Mouse (Mus musculus): ENCODE results near the gene Rd3. TPM values are rescaled to one million over a fixed set of nuclear protein-coding genes. Genes with fewer than 3 reads are reported as not detected.
A peak's percentile ranks its signal among the peaks of the same experiment; 100 is the strongest.

The Rd3 gene
- polyA plus RNA-seq, 1 experiment from 2014 or later: 4.0 TPM

DNA sequence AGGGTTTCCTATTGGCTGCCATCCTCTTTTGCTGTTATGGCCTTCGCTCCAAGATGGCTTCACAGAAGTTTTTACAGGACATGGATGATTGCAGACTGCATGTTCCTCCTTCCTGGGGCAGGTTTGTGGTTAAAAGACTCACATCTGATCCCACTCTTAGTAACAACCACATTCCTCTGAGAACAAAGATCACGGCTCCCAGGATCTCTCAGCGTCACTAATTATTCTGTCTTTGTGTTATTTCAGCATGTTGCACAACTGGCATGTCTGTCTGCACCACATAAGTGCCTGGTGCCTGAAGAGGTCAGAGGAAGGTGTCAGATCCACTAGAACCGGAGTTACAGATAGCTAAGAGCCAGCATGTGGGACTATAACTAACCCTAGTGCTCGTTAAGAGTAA is 7.2 kb upstream of the Rd3 start:
- ATAC-seq (ENCODE audit: low FRiP score, low read depth): no peak
- Histone ChIP-seq H3K9ac (no peak overlapping the region), H3K27ac (replicated peaks) (no peak overlapping the region), H3K9me3 (no peaks in the 10 kb centered on the region), H3K4me1 (replicated peaks) (no peaks in the 10 kb centered on the region), H3K4me2 (no peak overlapping the region), H3K4me3 (no peak overlapping the region), H3K36me3 (no peaks in the 10 kb centered on the region), H3K27me3 (no peaks in the 10 kb centered on the region)
- WGBS: 78% methylated on average over 5 of the region's 5 CpGs

DNA sequence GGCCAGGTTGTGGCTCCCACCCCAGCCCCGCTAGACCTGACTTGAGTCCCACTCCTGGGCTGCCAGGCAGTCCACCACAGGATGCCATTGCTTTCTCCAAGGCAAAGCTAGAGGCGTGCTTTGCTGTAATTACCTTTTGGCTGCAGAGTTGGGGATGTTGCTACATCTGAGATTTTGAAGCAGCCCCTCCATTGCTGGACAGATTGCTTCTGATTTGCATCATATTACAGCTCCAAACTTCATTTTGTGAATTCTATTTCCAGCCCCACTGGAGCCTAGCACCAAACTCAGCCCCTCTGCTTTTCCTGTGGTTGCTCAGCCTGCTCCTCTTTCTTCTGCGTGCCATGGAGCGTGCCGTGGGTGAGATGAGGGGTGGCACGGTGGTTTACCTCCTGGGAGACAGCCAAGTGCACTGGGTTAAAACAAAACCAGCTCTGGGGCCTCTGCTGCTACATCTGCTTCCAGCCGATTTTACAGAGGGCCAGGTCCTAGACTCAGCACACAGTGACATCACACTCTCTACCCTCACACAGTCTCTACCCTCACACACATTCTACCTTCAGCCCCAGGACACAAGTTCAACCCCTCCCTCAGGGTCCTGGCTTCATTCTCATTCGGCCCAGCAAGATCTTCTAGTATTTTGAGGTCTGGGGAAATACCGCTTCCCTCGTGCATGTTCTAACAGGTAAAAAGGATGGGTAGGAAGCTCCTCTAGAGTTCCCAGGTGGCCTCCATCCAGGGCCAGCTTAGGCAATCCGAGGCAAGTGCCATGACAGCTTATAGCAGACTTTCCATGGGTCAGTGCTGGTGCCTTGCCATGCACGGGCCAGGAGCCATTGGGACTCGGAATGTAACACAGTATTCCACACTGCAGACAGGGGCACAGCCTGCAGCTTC is 2.4 kb upstream of the Rd3 start:
- H3K9ac ChIP-seq: no peak overlapping the region
- no peak overlapping the region for H3K4me3 ChIP-seq
- no peaks in the 10 kb centered on the region for H3K36me3 ChIP-seq
- no peaks in the 10 kb centered on the region for H3K27me3 ChIP-seq
- H3K4me1 ChIP-seq (replicated peaks): peaks cover 8% of the 10 kb centered on the region
- no peak overlapping the region for H3K27ac ChIP-seq (replicated peaks)
- no peak for ATAC-seq (ENCODE audit: low FRiP score, low read depth)
- H3K9me3 ChIP-seq: no peaks in the 10 kb centered on the region
- whole genome bisulfite sequencing: 59% methylated on average over 13 of the region's 13 CpGs
- H3K4me2 ChIP-seq: no peak overlapping the region

DNA sequence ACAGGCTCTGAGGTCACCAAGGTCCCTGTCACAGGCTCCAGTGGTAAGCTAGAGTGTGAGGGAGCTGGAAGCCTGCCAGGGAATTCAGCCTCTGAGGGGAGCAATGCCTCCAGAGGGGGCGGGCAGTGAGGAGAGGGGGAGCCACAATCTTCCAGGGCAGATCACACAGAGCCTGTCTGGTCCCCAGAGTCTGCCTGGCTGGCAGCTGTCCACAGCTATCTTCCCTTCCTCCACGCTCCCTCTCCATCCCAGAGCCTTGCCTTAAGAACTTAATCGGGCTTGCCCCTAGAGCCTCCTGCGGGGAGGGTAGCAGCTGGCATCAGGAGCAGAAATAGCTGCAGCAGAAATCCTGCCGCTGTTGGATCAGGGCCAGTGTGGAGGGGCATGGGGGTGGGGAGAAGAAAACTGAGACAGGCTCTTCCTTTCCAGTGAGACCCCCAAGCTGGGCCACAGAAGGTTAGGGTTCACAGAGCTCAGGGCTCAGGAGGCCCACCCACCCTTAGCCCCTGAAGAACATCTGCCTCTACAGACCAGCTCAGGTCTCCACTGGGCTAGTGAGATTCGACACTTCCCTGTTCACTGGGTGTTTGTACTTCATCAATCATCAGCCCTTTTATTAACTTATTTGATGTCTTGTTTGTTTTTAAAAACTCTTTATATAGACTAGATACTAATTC is 4.4 kb downstream of the Rd3 start:
- no peak overlapping the region for H3K4me2 ChIP-seq
- H3K9me3 ChIP-seq: no peaks in the 10 kb centered on the region
- no peaks in the 10 kb centered on the region for H3K27me3 ChIP-seq
- no peaks in the 10 kb centered on the region for H3K36me3 ChIP-seq
- H3K27ac ChIP-seq (replicated peaks): no peak overlapping the region
- no peak overlapping the region for H3K9ac ChIP-seq
- peak; percentile 81 for ATAC-seq (ENCODE audit: low FRiP score, low read depth)
- H3K4me3 ChIP-seq: no peak overlapping the region
- peaks cover 15% of the 10 kb centered on the region for H3K4me1 ChIP-seq (replicated peaks)
- 18% methylated on average over 6 of the region's 6 CpGs for WGBS

DNA sequence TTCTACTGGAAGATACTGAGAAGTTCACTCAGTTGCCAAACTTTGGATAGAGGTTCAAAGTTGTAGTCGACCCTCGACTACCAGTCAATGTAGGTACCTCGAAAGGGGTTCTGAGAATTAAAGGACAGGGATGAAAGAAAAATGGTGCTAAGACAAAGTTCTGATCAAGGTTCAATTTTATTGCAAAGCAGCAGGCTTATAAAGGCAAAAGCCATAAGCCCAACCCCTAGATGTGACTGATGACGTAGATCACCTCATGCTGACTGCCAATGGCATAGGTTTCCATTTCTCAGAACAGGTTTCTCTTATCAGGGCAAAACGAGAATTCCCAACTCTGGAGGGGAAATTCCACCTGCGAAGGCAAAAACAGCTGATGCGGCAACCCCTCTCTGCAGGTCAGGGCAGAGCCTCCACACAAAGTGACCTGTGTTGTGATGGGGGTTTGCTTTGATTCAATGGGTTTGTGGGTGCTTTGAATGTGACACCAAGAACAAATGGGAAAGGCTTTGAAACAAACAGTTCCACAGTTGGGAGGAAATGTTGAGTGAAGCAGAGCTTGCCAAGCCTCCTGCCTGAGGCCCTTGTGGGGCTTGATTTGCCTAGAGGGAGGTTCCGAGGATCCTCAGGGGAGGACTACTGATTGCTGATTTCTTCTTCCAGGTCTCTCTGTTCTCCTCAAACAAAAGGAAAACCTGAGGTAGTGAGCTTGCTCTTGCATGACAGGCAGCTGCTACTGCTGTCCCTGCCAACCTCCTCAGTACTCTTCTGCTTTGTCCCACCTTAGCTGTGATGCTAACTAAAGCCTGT is 9.7 kb downstream of the Rd3 start:
- H3K9me3 ChIP-seq: no peaks in the 10 kb centered on the region
- no peak for ATAC-seq (ENCODE audit: low FRiP score, low read depth)
- H3K4me1 ChIP-seq (replicated peaks): peaks cover 3% of the 10 kb centered on the region; the same call in 1 of the 2 replicates
- no peaks in the 10 kb centered on the region for H3K36me3 ChIP-seq
- H3K27ac ChIP-seq (replicated peaks): no peak overlapping the region
- H3K4me2 ChIP-seq: no peak overlapping the region
- H3K9ac ChIP-seq: no peak overlapping the region
- no peak overlapping the region for H3K4me3 ChIP-seq
- no peaks in the 10 kb centered on the region for H3K27me3 ChIP-seq
- WGBS: 79% methylated on average over 8 of the region's 8 CpGs

DNA sequence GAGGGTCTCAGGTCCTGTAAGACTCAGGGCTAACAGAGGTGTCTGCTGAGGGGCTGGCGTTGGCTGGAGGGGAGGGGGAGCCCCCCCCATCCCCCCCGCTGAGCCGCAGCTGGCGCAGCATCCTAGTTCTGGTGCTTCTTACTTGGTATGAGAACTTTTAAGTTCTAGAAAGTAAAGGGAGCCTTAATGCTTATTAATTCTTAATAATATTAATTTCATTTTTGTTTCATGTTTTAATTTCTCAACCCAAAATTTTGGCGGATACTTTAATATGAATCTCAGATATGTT is 10.3 kb downstream of the Rd3 start:
- Histone ChIP-seq H3K27ac (replicated peaks) (no peak overlapping the region), H3K36me3 (no peaks in the 10 kb centered on the region), H3K27me3 (no peaks in the 10 kb centered on the region), H3K9ac (no peak overlapping the region), H3K9me3 (no peaks in the 10 kb centered on the region), H3K4me1 (replicated peaks) (peaks cover 3% of the 10 kb centered on the region; the same call in 1 of the 2 replicates), H3K4me3 (no peak overlapping the region), H3K4me2 (no peak overlapping the region)
- no peak for ATAC-seq (ENCODE audit: low FRiP score, low read depth)
- WGBS: 40% methylated on average over 5 of the region's 5 CpGs

DNA sequence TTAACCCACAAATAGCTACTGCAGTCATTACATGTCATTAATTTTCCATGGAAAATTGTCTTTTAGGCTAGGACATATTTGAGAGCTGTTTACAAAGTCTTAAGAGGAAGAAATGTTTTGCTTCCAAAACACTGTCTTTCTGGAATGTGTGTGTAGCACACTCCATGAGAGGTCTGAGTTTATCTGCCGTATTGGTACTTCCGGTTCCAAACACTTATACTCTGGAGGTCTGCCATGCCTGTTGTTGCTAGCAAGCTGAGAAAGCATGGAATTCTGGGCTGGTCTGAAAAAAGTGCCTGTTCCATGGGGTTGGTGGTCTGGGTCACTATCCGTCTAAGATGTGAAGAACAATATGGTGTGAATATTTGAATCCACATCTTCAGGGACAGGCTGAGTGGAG is 11.5 kb downstream of the Rd3 start:
- 89% methylated on average over 3 of the region's 3 CpGs for WGBS
- Histone ChIP-seq H3K27me3 (no peaks in the 10 kb centered on the region), H3K9me3 (no peaks in the 10 kb centered on the region), H3K36me3 (no peaks in the 10 kb centered on the region), H3K9ac (no peak overlapping the region), H3K4me2 (no peak overlapping the region), H3K4me3 (no peak overlapping the region), H3K4me1 (replicated peaks) (peaks cover 3% of the 10 kb centered on the region; the same call in 1 of the 2 replicates), H3K27ac (replicated peaks) (no peak overlapping the region)
- ATAC-seq (ENCODE audit: low FRiP score, low read depth): no peak

DNA sequence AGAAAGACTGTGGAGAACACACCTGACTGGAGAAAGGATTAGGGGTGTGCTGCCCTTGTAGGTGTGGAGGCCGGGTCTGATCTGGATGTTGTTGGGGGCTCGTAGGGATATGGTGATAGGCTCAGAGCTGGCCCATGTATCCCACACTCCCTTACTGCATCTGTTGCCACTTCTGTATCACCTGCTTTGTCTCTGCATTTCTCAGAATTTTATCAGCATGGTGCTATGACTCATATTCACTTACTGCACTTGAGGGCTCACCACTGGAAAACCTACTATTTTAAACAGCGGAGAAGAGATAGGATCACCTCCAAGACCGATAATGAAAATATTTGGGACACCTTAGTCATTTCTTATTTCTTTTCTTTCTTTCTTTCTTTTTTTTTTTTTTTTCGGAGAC is 11.9 kb downstream of the Rd3 start:
- Histone ChIP-seq H3K9ac (no peak overlapping the region), H3K9me3 (no peaks in the 10 kb centered on the region), H3K36me3 (no peaks in the 10 kb centered on the region), H3K4me3 (peak overlapping the region; percentile 63; the same call in 1 of the 2 replicates), H3K27ac (replicated peaks) (no peak overlapping the region), H3K4me2 (peak overlapping the region; percentile 59), H3K4me1 (replicated peaks) (peaks cover 3% of the 10 kb centered on the region; the same call in 1 of the 2 replicates), H3K27me3 (no peaks in the 10 kb centered on the region)
- WGBS: 93% methylated on average over 5 of the region's 5 CpGs
- ATAC-seq (ENCODE audit: low FRiP score, low read depth): no peak

DNA sequence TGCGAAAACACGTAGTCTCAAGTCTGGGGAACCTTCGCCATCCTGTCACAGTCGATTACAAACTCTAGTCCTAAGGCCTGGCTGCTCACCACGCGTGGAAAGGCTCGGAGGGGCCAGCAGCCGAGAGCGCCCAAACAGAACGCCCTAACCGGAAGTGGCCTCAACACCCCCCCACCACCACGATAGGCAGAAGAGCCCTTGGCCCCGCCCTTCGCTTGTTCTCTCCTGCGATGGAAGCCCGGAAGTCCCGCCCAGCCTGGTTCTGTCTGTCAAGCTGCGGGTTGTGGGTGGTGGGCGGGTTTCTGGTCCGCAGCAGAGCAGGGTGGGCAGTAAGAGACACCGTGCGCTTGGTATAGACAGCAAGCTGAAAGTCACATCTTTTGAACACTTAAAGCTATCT is 12.8 kb downstream of the Rd3 start:
- Histone ChIP-seq H3K4me1 (replicated peaks) (peaks cover 3% of the 10 kb centered on the region; the same call in 1 of the 2 replicates), H3K27ac (replicated peaks) (peak overlapping the region; percentile 89), H3K9me3 (no peaks in the 10 kb centered on the region), H3K27me3 (no peaks in the 10 kb centered on the region), H3K4me3 (peak overlapping the region; percentile 63), H3K4me2 (peak overlapping the region; percentile 59), H3K36me3 (no peaks in the 10 kb centered on the region), H3K9ac (peak overlapping the region; percentile 69)
- peak; percentile 98 for ATAC-seq (ENCODE audit: low FRiP score, low read depth)
- under 1% methylated on average over 22 of the region's 22 CpGs for WGBS

DNA sequence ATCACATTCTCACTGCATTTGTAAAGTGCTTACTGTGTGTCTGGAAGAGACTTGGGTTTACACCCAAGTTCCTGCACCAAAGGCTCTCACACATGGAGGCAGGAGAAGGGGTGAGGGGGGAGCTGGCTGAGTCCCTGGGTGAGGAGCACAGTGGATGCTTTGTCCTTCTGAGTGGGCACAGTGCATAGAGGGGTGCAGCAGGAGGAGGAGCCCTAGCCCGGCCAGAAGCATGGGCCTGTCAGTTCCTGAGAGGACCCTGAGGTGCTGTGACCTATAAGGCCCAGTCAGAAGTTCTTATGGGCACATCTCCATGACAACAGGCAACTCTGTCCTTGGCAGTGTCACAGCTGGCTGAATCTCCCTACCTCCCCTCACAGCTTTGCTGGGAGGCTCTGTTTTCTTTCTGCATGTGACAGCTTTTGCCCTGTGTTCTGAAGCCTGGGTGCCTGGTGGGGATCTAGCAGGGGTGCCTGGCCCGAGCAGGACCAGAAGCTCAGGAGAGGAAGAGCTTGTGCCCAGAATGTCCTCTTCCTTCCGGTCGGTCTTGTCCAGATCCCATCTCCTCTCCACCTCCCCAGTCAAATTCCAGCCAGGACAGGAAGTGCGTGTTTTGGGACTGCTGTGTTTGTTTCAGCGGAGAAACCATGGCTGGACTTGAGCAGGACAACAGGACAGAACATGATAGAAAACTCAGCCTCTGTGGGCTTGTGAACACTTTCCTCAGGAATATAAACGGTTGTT is 15.0 kb downstream of the Rd3 start:
- Histone ChIP-seq H3K9me3 (no peaks in the 10 kb centered on the region), H3K4me3 (no peak overlapping the region), H3K4me1 (replicated peaks) (peaks cover 3% of the 10 kb centered on the region; the same call in 1 of the 2 replicates), H3K4me2 (no peak overlapping the region), H3K36me3 (no peaks in the 10 kb centered on the region), H3K27me3 (no peaks in the 10 kb centered on the region), H3K27ac (replicated peaks) (peak overlapping the region; percentile 7; the same call in 1 of the 2 replicates), H3K9ac (no peak overlapping the region)
- no peak for ATAC-seq (ENCODE audit: low FRiP score, low read depth)
- 74% methylated on average over 7 of the region's 7 CpGs for WGBS

DNA sequence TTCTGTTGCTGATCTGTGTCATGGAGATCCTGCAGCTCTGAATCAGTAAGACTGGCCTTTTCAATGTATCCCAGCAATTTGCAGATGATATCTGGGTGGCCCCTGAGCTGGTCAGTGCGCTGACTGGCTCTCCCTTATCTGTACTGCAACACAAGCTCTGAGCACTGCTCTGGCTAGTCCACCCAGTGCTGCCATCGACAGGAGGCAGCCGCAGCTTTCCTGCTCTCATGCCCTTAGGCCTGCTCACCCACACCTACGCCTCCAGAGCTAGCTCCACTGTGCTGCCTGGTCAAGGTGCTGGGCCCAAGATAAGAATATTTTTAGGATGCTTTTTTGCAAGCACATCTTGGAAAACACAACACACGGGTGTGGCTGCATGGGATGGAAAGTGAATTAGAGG is 17.3 kb downstream of the Rd3 start:
- no peaks in the 10 kb centered on the region for H3K27me3 ChIP-seq
- 81% methylated on average over 5 of the region's 5 CpGs for WGBS
- no peak overlapping the region for H3K4me3 ChIP-seq
- H3K27ac ChIP-seq (replicated peaks): no peak overlapping the region
- H3K36me3 ChIP-seq: no peaks in the 10 kb centered on the region
- H3K4me1 ChIP-seq (replicated peaks): peaks cover under 1% of the 10 kb centered on the region; the same call in 1 of the 2 replicates
- ATAC-seq (ENCODE audit: low FRiP score, low read depth): no peak
- no peak overlapping the region for H3K4me2 ChIP-seq
- no peaks in the 10 kb centered on the region for H3K9me3 ChIP-seq
- no peak overlapping the region for H3K9ac ChIP-seq

DNA sequence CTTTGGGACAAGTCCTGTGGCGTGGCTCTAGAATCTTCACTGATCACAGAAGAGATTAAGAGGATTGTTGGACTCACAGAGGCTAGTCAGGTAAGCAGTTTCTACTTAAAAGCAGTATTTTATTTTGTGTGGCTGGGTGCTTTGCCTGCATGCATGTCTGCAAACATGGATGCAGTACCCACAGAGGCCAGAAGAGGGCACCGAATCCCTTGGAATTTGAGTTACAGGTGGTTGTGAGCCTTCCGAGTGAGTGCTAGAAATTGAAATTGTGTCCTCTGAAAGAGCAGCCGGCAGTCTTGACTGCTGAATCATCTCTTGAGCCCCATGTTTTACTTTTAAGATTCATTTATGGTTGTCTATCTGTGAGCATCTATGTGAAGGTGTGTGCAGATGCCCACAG is 18.3 kb downstream of the Rd3 start:
- Histone ChIP-seq H3K4me3 (no peak overlapping the region), H3K27ac (replicated peaks) (no peak overlapping the region), H3K36me3 (no peaks in the 10 kb centered on the region), H3K9ac (no peak overlapping the region), H3K4me2 (no peak overlapping the region), H3K4me1 (replicated peaks) (no peaks in the 10 kb centered on the region), H3K9me3 (no peaks in the 10 kb centered on the region), H3K27me3 (no peaks in the 10 kb centered on the region)
- WGBS: 62% methylated on average over 4 of the region's 4 CpGs
- ATAC-seq (ENCODE audit: low FRiP score, low read depth): no peak
